Mouse (Mus musculus) cerebellum, adult 2 months (tissue): ENCODE data around the gene Baiap2l2.

Experiments
- CTCF ChIP-seq: fragments of 200-500 bp; IDR thresholded peaks from 2 replicates; pipeline ENCODE4 v1.5.1; 2011; ENCODE audit warnings: low read depth, mild to moderate bottlenecking, control low read depth, low read length, moderate library complexity, borderline replicate concordance; ENCODE audit not compliant: insufficient read depth
- POLR2A ChIP-seq: fragments of 200-500 bp; IDR thresholded peaks from 2 replicates; pipeline ENCODE4 v1.6.1; 2011; ENCODE audit warnings: low read length, control low read depth, borderline replicate concordance; ENCODE audit not compliant: insufficient read depth

GRCm38 (mm10) chr15:79252580-79252979 lies 32.8 kb downstream of the Baiap2l2 start:
- TF ChIP-seq CTCF: no peak
- no peak for TF ChIP-seq POLR2A
